ENCODE assay signal across 22 mouse cellular contexts in genomic region chr14:87308016-87308415, GRCm38 (mm10).
DNase-seq lines count a peak whose midpoint lies in the region; ATAC-seq and TF ChIP-seq lines count a peak whose summit lies in the region.
"Had no signal": no experiment of that assay in that cellular context is flagged by ENCODE, and none has a peak within 500 bp of the region (broad histone marks: within the 10 kb centered on the region; RNA-seq: fewer than 3 reads in every experiment).

No protein-coding gene starts in this region.

- no peak for ATAC-seq in midbrain, postnatal 0 days (ENCODE audit: low FRiP score)
- ATAC-seq in hindbrain, embryonic 11.5 days (ENCODE audit: low FRiP score) = peak; percentile 83
- ATAC-seq in neural tube, embryonic 14.5 days (ENCODE audit: low read depth) = peak; percentile 63; the same call in 1 of the 2 replicates
- ATAC-seq: intestine, embryonic 16.5 days had no signal

- no peak overlapping the region for H3K27ac ChIP-seq in midbrain, postnatal 0 days (ENCODE audit: low read depth, low read length)
- no peak overlapping the region for H3K27ac ChIP-seq in midbrain, embryonic 10.5 days (replicated peaks)
- H3K27ac ChIP-seq in hindbrain, embryonic 11.5 days (ENCODE audit: low read depth, low read length) = no peak overlapping the region
- H3K27ac ChIP-seq in neural tube, embryonic 14.5 days (ENCODE audit: low read depth, low read length) = no peak overlapping the region
- H3K27ac ChIP-seq: kidney, embryonic 15.5 days; limb, embryonic 13.5 days; liver, embryonic 13.5 days; neural tube, embryonic 13.5 days had no signal

- 72% methylated on average over 7 of the region's 7 CpGs for WGBS in midbrain, postnatal 0 days
- 72% methylated on average over 7 of the region's 7 CpGs for WGBS in midbrain, embryonic 10.5 days
- WGBS in hindbrain, embryonic 11.5 days = 38% methylated on average over 7 of the region's 7 CpGs
- 8% methylated on average over 7 of the region's 7 CpGs for WGBS in neural tube, embryonic 14.5 days

- no peak for TF ChIP-seq CTCF in midbrain, postnatal 0 days (IDR thresholded peaks at IDR 0.05)

- no peak overlapping the region for H3K4me2 ChIP-seq in midbrain, postnatal 0 days (ENCODE audit: low read depth, low read length, poor library complexity, severe bottlenecking)
- no peak overlapping the region for H3K4me2 ChIP-seq in hindbrain, embryonic 11.5 days (replicated peaks; ENCODE audit: low read depth, low read length)
- no peak overlapping the region for H3K4me2 ChIP-seq in neural tube, embryonic 14.5 days (ENCODE audit: low read depth, low read length)
- H3K4me2 ChIP-seq: kidney, embryonic 15.5 days; limb, embryonic 13.5 days; liver, embryonic 13.5 days; lung, embryonic 14.5 days; neural tube, embryonic 13.5 days had no signal

- DNase-seq in adrenal gland, postnatal 36 days = peak; percentile 7 to 16
- DNase-seq in adrenal gland, postnatal 4 days (ENCODE audit: low spot score in 2 of 2) = no peak
- DNase-seq in midbrain, postnatal 0 days (ENCODE audit: low spot score) = peak; percentile 9
- DNase-seq in midbrain, embryonic 10.5 days (ENCODE audit: low spot score) = no peak
- peak; percentile 21 for DNase-seq in hindbrain, embryonic 11.5 days (ENCODE audit: low spot score)
- DNase-seq in B cell, adult 2 months = no peak
- DNase-seq in spleen, postnatal 14 days (ENCODE audit: low spot score in 2 of 2) = no peak
- DNase-seq: cerebellum, adult 9-11 months; gastrocnemius, postnatal 14 days; heart, adult 18-20 months; heart, postnatal 36 days; liver, embryonic 13.5 days; lung, embryonic 14.5 days; lung, postnatal 36 days; right cerebral cortex, postnatal 14 days; spleen, adult 18-20 months; thymus, postnatal 36 days had no signal

- H3K36me3 ChIP-seq in midbrain, postnatal 0 days (ENCODE audit: insufficient read depth, low read length) = no peaks in the 10 kb centered on the region
- no peaks in the 10 kb centered on the region for H3K36me3 ChIP-seq in midbrain, embryonic 10.5 days
- no peaks in the 10 kb centered on the region for H3K36me3 ChIP-seq in hindbrain, embryonic 11.5 days (ENCODE audit: control insufficient read depth, insufficient read depth, low read length)
- no peaks in the 10 kb centered on the region for H3K36me3 ChIP-seq in neural tube, embryonic 14.5 days (ENCODE audit: control insufficient read depth, insufficient read depth, low read length)
- H3K36me3 ChIP-seq: kidney, embryonic 15.5 days; limb, embryonic 13.5 days; liver, embryonic 13.5 days; neural tube, embryonic 13.5 days had no signal

- no peaks in the 10 kb centered on the region for H3K27me3 ChIP-seq in midbrain, postnatal 0 days (ENCODE audit: insufficient read depth, low read length)
- H3K27me3 ChIP-seq in midbrain, embryonic 10.5 days (ENCODE audit: low read depth, poor library complexity, severe bottlenecking) = no peaks in the 10 kb centered on the region
- H3K27me3 ChIP-seq in hindbrain, embryonic 11.5 days (ENCODE audit: control insufficient read depth, insufficient read depth, low read length) = no peaks in the 10 kb centered on the region
- no peaks in the 10 kb centered on the region for H3K27me3 ChIP-seq in neural tube, embryonic 14.5 days (ENCODE audit: control insufficient read depth, insufficient read depth, low read length)
- H3K27me3 ChIP-seq: kidney, embryonic 15.5 days; limb, embryonic 13.5 days; liver, embryonic 13.5 days; neural tube, embryonic 13.5 days had no signal

- H3K9me3 ChIP-seq in midbrain, postnatal 0 days (ENCODE audit: low read length) = no peaks in the 10 kb centered on the region
- no peaks in the 10 kb centered on the region for H3K9me3 ChIP-seq in midbrain, embryonic 10.5 days (replicated peaks)
- no peaks in the 10 kb centered on the region for H3K9me3 ChIP-seq in hindbrain, embryonic 11.5 days (ENCODE audit: control insufficient read depth, low read length)
- no peaks in the 10 kb centered on the region for H3K9me3 ChIP-seq in neural tube, embryonic 14.5 days (ENCODE audit: control insufficient read depth, low read length)
- H3K9me3 ChIP-seq: kidney, embryonic 15.5 days; limb, embryonic 13.5 days; liver, embryonic 13.5 days; neural tube, embryonic 13.5 days had no signal

- H3K9ac ChIP-seq in midbrain, postnatal 0 days (replicated peaks; ENCODE audit: low read length, poor library complexity, severe bottlenecking) = no peak overlapping the region
- H3K9ac ChIP-seq in hindbrain, embryonic 11.5 days (ENCODE audit: low read depth, low read length) = no peak overlapping the region
- no peak overlapping the region for H3K9ac ChIP-seq in neural tube, embryonic 14.5 days (replicated peaks; ENCODE audit: low read depth, low read length)
- H3K9ac ChIP-seq: kidney, embryonic 15.5 days; limb, embryonic 13.5 days; liver, embryonic 13.5 days; lung, embryonic 14.5 days; neural tube, embryonic 13.5 days had no signal

- no peaks in the 10 kb centered on the region for H3K4me1 ChIP-seq in midbrain, postnatal 0 days (ENCODE audit: insufficient read depth, low read length)
- no peaks in the 10 kb centered on the region; the same call in 1 of the 2 replicates for H3K4me1 ChIP-seq in midbrain, embryonic 10.5 days
- no peaks in the 10 kb centered on the region for H3K4me1 ChIP-seq in hindbrain, embryonic 11.5 days (replicated peaks; ENCODE audit: control insufficient read depth, insufficient read depth, low read length)
- no peaks in the 10 kb centered on the region for H3K4me1 ChIP-seq in neural tube, embryonic 14.5 days (ENCODE audit: control insufficient read depth, insufficient read depth, low read length)
- H3K4me1 ChIP-seq: kidney, embryonic 15.5 days; liver, embryonic 13.5 days had no signal

- H3K4me3 ChIP-seq in midbrain, postnatal 0 days (ENCODE audit: low read depth, low read length) = no peak overlapping the region
- no peak overlapping the region for H3K4me3 ChIP-seq in midbrain, embryonic 10.5 days
- no peak overlapping the region for H3K4me3 ChIP-seq in hindbrain, embryonic 11.5 days (ENCODE audit: low read depth, low read length)
- H3K4me3 ChIP-seq in neural tube, embryonic 14.5 days (ENCODE audit: low read depth, low read length) = no peak overlapping the region
- H3K4me3 ChIP-seq: kidney, embryonic 15.5 days; limb, embryonic 13.5 days; liver, embryonic 13.5 days; neural tube, embryonic 13.5 days had no signal

Comparison
In these comparisons a context has a peak if more than half of its experiments do, and no peak if none do; other contexts are left out.
1. DNase-seq: peak in adrenal gland, postnatal 36 days (2 of 2), midbrain, postnatal 0 days (single experiment) and hindbrain, embryonic 11.5 days (single experiment); none in adrenal gland, postnatal 4 days (0 of 2), midbrain, embryonic 10.5 days (single experiment), B cell, adult 2 months (0 of 2) and spleen, postnatal 14 days (0 of 2).